Comparison of ENCODE assay signal across 8 mouse cellular contexts in genomic region chr16:89943267-89943971, GRCm38 (mm10).
DNase-seq lines count a peak whose midpoint lies in the region; ATAC-seq and TF ChIP-seq lines count a peak whose summit lies in the region.
"Had no signal": no experiment of that assay in that cellular context is flagged by ENCODE, and none has a peak within 500 bp of the region (broad histone marks: within the 10 kb centered on the region; RNA-seq: fewer than 3 reads in every experiment).

No protein-coding gene starts in this region.

- no peaks in the 10 kb centered on the region; the same call in 1 of the 2 replicates for H3K9me3 ChIP-seq in lung, embryonic 15.5 days
- H3K9me3 ChIP-seq in embryonic facial prominence, embryonic 12.5 days: no peaks in the 10 kb centered on the region
- peaks cover 9% of the 10 kb centered on the region for H3K9me3 ChIP-seq in hindbrain, embryonic 10.5 days
- H3K9me3 ChIP-seq in midbrain, embryonic 11.5 days (ENCODE audit: control insufficient read depth, low read length): no peaks in the 10 kb centered on the region; the same call in 1 of the 2 replicates

- peaks cover 10% of the 10 kb centered on the region; the same call in 1 of the 2 replicates for H3K27me3 ChIP-seq in lung, embryonic 15.5 days
- no peaks in the 10 kb centered on the region for H3K27me3 ChIP-seq in embryonic facial prominence, embryonic 12.5 days
- H3K27me3 ChIP-seq in hindbrain, embryonic 10.5 days (ENCODE audit: insufficient read depth, poor library complexity, severe bottlenecking): no peaks in the 10 kb centered on the region
- no peaks in the 10 kb centered on the region for H3K27me3 ChIP-seq in midbrain, embryonic 11.5 days (ENCODE audit: control insufficient read depth, insufficient read depth, low read length)

- WGBS in lung, embryonic 15.5 days: 38% methylated on average over 19 of the region's 19 CpGs
- WGBS in lung, adult 2 months: 53% methylated on average over 19 of the region's 19 CpGs
- 19% methylated on average over 19 of the region's 19 CpGs for WGBS in embryonic facial prominence, embryonic 12.5 days
- WGBS in hindbrain, embryonic 10.5 days: 7% methylated on average over 19 of the region's 19 CpGs
- WGBS in midbrain, embryonic 11.5 days: 8% methylated on average over 19 of the region's 19 CpGs

- no peak overlapping the region for H3K27ac ChIP-seq in lung, embryonic 15.5 days
- no peak overlapping the region for H3K27ac ChIP-seq in embryonic facial prominence, embryonic 12.5 days
- peak overlapping the region; percentile 86 for H3K27ac ChIP-seq in hindbrain, embryonic 10.5 days
- peak overlapping the region; percentile 59 for H3K27ac ChIP-seq in midbrain, embryonic 11.5 days (ENCODE audit: low read depth, low read length)

- H3K4me2 ChIP-seq in lung, embryonic 15.5 days: peak overlapping the region; percentile 16; the same call in 1 of the 2 replicates
- H3K4me2 ChIP-seq in embryonic facial prominence, embryonic 12.5 days (replicated peaks): peak overlapping the region; percentile 12; the same call in 1 of the 2 replicates
- H3K4me2 ChIP-seq in midbrain, embryonic 11.5 days: peak overlapping the region; percentile 32

- H3K4me3 ChIP-seq in lung, embryonic 15.5 days: no peak overlapping the region
- H3K4me3 ChIP-seq in lung, adult 2 months (replicated peaks; ENCODE audit: extremely low read depth, low read depth, low read length): no peak overlapping the region
- H3K4me3 ChIP-seq in embryonic facial prominence, embryonic 12.5 days: no peak overlapping the region
- H3K4me3 ChIP-seq in hindbrain, embryonic 10.5 days: peak overlapping the region; percentile 10
- H3K4me3 ChIP-seq in midbrain, embryonic 11.5 days (ENCODE audit: low read depth, low read length): no peak overlapping the region
- H3K4me3 ChIP-seq: myocyte had no signal

- no peak for TF ChIP-seq POLR2A in lung, adult 2 months (IDR thresholded peaks at IDR 0.05; ENCODE audit: borderline replicate concordance, extremely low read depth, low read depth, low read length)

- no peak overlapping the region for H3K9ac ChIP-seq in lung, embryonic 15.5 days
- H3K9ac ChIP-seq in embryonic facial prominence, embryonic 12.5 days: no peak overlapping the region
- peak overlapping the region; percentile 42; the same call in 1 of the 2 replicates for H3K9ac ChIP-seq in midbrain, embryonic 11.5 days (ENCODE audit: low read length)

- 0 out of 2 replicates have a peak, but pooled peaks cover 9% of the 10 kb centered on the region for H3K4me1 ChIP-seq in lung, embryonic 15.5 days
- no peaks in the 10 kb centered on the region for H3K4me1 ChIP-seq in lung, adult 2 months (ENCODE audit: control insufficient read depth, insufficient read depth, low read length)
- H3K4me1 ChIP-seq in embryonic facial prominence, embryonic 12.5 days: peaks cover 43% of the 10 kb centered on the region
- H3K4me1 ChIP-seq in hindbrain, embryonic 10.5 days (replicated peaks): peaks cover 57% of the 10 kb centered on the region
- H3K4me1 ChIP-seq in midbrain, embryonic 11.5 days (ENCODE audit: control insufficient read depth, insufficient read depth, low read length): peaks cover 35% of the 10 kb centered on the region

- H3K36me3 ChIP-seq in lung, embryonic 15.5 days: no peaks in the 10 kb centered on the region
- H3K36me3 ChIP-seq in embryonic facial prominence, embryonic 12.5 days: no peaks in the 10 kb centered on the region
- H3K36me3 ChIP-seq in hindbrain, embryonic 10.5 days: peaks cover 4% of the 10 kb centered on the region; the same call in 1 of the 2 replicates
- H3K36me3 ChIP-seq in midbrain, embryonic 11.5 days (ENCODE audit: control insufficient read depth, insufficient read depth, low read length): no peaks in the 10 kb centered on the region

- ATAC-seq in lung, embryonic 15.5 days (ENCODE audit: borderline replicate concordance, extremely low read depth, low FRiP score, low TSS enrichment): no peak
- ATAC-seq in embryonic facial prominence, embryonic 12.5 days (ENCODE audit: insufficient number of reproducible peaks, insufficient read depth, low FRiP score, low TSS enrichment): no peak
- peak; percentile 49 for ATAC-seq in midbrain, embryonic 11.5 days (ENCODE audit: low FRiP score)
- no peak for ATAC-seq in inflammation-experienced regulatory T-cells, adult 6 months

- no peak for DNase-seq in lung, adult 2 months
- peak; percentile 51 for DNase-seq in hindbrain, embryonic 10.5 days (ENCODE audit: low spot score)
- DNase-seq in midbrain, embryonic 11.5 days (ENCODE audit: low spot score, missing footprints): peak; percentile 92
- no peak for DNase-seq in T-cell, adult 2 months (ENCODE audit: low spot score)

- TF ChIP-seq CTCF in lung, adult 2 months (IDR thresholded peaks at IDR 0.05; ENCODE audit: insufficient read depth, low read length): no peak

Comparison
In these comparisons a context has a peak if more than half of its experiments do, and no peak if none do; other contexts are left out.
1. H3K27ac ChIP-seq: peak in hindbrain, embryonic 10.5 days (single experiment) and midbrain, embryonic 11.5 days (single experiment); none in lung, embryonic 15.5 days (single experiment) and embryonic facial prominence, embryonic 12.5 days (single experiment).
2. DNase-seq: peak in hindbrain, embryonic 10.5 days (single experiment) and midbrain, embryonic 11.5 days (single experiment); none in lung, adult 2 months (single experiment) and T-cell, adult 2 months (single experiment).
3. Peak in every context shown above with its lines, with median percentiles within 50 percentile points of each other: H3K4me2 ChIP-seq.